Mouse (Mus musculus): ENCODE measurements around the gene Stpg3. TPM values are rescaled to one million over a fixed set of nuclear protein-coding genes. Genes with fewer than 3 reads are reported as not detected.
"Not testable (repeated sequence)": the region's sequence is repeated elsewhere in the genome, so short reads cannot be mapped to it uniquely, and the experiment has no call there.

Stpg3 gene
- not detected for total RNA-seq (2021)
- long read RNA-seq, experiment 1, result 0 reads
- long read RNA-seq, experiment 2, result 0 reads

DNA sequence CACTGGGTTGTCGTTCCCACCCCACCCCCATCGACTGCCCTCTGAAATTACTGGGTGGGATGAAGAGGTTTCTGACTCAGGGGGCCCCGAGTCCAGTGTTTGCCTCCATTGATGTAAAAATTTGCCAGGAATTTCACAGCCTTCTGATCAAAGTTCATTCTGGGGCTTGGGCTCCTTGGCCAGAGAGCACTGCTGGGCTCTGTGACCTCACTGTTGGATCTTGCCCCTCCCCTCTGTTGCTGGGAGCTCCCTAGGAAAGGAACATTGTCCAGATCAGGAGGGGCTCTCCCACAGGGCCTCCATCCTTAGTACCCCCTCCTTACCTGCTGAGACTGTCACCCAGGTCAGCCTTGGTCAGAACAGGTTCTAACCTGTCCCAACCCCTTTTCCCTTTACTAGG is at the start of gene Stpg3:
Gene Stpg3, minus strand, starts transcription at position 194 of the 400 bp plus-strand sequence.
- DNase-seq (ENCODE audit: low spot score), result no peak

DNA sequence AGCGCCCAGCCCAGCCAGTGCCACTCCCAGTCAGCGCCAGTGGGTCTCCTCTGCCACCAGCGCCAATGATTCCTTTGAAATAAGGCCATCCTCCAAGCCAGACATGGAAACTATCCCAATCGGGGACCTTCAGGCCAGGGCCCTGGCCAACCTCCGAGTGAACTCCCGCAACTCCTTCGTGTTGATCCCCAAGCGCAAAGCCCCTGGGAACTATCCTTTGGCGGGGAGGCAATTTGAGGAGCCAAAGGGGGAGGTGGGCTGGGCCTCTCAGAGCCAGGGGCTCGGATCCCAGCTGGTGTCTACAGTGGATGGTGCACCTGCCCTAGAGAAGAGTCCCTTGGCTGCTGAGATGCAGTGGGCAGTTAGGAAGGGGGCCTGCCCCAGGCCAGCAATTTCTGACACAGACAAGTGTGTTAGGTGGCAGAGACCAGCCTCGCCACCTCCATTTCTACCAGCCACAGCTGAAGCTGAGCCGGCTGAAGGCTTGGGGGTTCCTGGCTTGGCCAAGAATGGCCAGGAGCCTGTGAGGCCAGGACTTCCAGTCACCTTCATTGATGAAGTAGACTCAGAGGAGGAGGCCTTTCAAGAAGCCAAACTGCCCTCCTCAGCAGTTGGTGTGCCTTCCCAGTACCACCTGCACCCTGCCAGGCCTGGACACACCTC is 49.3 kb upstream of the Stpg3 start:
- DNase-seq (ENCODE audit: low spot score), result no peak

DNA sequence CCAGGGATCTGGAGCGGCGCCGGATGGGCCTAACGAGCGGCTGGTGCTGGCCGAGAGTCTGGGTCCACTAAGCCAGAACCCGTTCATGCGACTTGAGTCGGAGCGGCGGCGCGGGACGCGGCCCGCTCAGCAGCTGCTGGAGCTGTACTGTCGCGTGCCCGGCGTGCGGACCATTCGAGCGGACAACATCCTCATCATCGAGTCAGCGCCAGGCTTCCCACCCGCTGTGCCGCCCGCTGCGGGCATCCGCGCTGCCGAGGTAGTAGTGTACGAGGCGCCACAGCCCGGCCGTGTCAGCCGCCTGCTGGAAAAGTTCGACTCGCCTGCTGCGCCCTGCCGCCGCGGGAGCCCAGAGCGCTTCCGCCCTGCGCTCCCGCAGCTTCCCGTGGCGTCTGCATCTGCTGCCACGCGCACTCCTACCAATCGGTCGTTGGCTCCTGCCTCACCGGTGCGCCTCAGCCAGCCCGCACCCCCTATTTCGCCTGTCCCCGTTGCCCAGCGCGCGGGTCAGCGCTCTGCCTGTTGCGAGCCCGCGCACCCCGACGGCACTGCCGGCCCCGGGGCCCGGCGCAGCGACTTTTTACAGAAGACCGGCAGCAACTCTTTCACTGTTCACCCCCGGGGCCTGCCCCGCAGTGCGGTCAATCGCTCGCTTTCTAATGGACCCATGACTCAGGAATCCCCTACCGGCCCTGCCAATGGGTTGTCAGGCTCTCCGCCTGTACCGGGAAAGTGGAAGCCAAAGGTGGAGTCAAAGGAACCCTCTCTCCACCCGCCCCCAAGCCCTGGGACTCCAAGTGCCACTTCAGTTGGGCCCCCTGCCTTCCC is 48.6 kb upstream of the Stpg3 start:
- no peak for DNase-seq (ENCODE audit: low spot score)

DNA sequence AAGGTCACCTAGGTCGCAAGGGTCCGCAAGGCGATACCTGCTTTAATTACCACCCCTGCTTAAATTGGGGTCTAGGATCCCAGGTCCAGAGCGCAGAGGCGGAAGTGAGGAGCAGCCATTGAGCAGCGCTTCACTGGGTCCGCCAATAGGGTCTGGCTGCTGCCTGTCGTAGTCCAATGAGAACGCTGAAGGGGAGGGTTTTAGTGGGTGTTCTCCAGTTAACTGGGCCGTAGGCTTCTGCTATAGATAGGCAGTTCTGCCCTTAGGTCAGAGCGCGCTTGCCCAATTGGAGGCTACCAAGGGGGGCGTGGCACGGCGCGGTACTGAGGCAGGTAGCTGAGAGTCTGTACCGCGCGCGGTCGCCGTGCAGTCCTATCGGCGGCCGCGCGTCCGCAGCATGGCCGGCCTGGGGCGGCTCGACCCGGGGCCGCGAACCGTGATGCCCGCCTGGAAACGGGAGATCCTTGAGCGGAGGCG is 47.9 kb upstream of the Stpg3 start, which contains the start of gene Tprn:
Gene Tprn, plus strand, starts transcription at position 328 of the 477 bp plus-strand sequence.
- DNase-seq (ENCODE audit: low spot score), result peak; percentile 97

DNA sequence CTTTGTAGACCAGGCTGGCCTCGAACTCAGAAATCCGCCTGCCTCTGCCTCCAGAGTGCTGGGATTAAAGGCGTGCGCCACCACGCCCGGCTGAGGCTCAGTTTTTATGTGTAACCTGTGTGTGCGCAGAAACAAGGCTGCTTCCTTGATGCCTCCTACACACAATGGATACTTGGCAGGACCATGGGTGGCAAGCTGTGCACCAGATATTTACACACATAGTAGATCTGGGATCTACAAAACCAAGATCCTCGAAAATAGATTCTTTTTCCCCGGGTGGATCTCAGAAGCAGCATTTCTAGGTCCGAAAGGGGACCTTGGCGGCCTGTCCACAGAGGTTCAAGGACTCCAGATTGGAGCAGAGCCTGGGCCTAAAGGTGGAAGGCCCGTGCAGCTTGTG is 47.4 kb upstream of the Stpg3 start:
- DNase-seq (ENCODE audit: low spot score), result no peak

DNA sequence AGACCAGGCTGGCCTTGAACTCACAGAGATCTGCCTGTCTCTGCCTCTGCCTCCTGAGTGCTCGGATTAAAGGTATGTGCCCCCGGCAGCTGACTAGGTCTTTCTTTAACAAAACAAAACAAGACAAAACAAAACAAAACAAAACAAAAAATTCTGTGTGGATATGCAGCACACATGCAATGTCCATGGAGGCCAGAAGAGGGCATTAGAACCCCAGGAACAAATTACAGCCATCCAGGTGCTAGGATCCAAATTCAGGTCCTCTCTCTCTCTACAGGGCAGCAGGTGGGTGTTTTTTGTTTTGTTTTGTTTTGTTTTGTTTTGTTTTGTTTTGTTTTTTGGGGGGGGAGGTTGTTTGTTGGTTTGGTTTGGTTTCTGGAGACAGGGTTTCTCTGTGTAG is 44.5 kb upstream of the Stpg3 start:
- DNase-seq (ENCODE audit: low spot score), result no peak

DNA sequence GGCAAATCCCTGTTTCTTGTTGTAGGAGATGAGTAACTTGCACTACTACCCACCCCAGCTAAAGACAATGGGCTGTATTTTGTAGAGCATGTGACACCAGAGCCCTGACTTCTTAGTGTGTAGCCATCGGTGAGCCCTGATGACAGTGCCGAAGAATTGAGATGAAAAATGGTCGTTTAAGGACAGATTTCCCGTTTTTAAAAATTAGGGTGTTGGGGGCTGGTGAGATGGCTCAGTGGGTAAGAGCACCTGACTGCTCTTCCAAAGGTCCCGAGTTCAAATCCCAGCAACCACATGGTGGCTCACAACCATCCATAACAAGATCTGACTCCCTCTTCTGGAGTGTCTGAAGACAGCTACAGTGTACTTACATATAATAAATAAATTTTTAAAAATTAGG is 42.8 kb upstream of the Stpg3 start:
- not testable (repeated sequence) for DNase-seq (ENCODE audit: low spot score)

DNA sequence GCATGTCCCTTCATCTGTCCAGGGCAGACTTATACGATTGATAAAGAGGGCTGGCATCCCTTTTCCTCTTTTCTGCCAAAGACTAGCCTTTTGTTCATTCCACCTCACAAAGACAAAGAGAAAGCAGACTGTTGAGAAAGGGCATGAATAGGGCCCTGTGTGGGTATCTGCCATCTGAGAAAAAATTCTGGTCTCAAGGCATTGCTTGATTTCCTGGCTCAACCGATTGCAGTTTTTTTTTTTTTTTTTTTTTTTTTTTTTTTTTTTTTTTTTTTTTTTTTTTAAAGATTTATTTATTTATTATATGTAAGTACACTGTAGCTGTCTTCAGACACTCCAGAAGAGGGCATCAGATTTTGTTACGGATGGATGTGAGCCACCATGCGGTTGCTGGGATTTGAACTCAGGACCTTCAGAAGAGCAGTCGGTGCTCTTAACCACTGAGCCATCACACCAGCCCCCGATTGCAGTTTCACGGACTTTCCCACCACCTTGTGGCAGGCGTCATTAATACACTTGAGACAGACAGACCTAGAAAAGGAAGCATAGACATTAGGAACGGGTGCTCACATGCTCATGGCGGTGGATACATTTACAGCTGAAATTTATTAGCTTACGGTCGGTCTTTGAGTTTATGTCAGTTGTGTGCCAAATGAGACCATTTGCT is 42.1 kb upstream of the Stpg3 start:
- not testable (repeated sequence) for DNase-seq (ENCODE audit: low spot score)

DNA sequence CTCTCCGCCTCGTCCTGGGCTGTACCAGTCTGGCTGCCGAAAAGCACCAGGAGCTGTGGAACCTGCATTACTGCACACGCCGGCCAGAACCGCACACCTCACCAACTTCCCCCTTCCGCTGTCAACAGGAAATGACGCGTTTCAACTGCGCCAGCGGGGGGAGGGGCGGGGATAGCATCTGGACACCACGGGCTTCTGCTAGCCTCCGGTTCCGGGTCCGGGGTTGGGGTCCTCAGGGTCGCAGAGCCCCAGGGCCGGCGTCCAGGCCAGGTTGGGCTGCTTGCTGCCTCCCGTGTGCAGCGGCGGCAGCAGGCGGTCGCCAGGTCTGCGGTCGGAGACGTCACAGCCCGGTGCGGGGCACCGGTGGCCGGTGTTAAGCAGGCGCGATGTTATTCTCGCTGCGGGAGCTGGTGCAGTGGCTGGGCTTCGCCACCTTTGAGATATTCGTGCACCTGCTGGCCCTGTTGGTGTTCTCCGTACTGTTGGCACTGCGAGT is 40.9 kb upstream of the Stpg3 start, which contains the start of gene Tmem203:
Gene Tmem203, plus strand, starts transcription at position 156 of the 496 bp plus-strand sequence.
- DNase-seq (ENCODE audit: low spot score), result peak; percentile 85

DNA sequence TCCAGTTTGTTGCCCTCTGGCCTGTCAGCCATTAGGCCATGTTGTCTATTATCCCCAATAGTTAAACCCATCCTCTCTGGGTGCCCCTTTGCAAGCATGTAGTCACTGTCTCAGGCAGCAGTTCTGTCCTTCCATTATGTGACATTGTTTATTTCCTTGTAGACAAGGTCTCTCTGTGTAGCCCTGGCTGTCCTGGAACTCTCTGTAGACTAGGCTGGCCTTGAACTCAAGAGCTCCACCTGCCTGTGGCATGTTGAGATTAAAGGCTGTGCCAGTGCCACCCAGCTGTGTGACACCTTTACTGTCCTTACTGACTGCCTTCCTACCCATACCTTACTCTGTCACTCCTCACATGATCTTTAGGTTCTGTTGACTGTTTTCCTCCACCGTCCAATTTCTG is 37.9 kb upstream of the Stpg3 start:
- DNase-seq (ENCODE audit: low spot score), result no peak

DNA sequence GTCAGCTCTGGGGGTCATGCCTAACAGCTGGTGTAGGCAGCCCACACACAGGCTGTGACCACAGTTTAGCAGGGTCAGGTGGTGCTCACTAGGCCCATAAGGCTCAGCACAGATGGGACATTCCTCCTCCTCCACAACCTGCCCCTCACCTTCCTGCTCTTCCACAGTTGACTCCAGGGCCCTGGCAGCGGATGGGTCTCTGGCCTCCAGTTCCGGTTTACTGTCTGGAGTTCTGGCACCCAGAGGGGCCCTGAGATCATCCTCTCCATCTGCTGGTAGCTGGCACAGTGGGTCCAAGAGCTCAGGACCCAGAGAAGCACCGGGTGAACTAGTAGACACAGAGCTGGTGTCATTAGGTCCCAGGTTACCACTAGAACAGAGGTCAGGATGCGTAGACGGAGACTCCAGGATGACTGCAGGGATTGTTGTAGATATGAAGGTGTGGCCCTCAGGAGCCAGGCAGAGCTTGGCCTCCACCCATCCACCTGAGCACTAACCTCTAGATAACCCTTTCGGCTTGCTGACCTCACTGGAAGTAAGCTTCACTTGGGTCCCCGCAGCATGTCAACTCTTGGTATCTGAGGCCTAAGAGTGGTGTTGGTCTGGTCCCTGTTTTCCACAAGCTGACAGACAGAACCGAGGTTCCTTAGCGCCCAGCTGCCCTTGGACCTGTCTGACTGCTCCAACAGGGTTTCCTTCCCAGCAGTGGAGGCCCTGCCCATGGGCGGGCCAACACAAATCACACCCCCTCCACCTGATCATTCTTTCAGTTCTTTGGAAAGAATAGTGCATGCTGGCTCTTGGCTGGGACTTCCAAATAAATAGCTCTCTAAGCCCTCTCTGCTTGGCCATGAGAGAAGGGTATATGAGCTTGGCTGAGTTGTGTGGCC is 32.0 kb upstream of the Stpg3 start, which contains the start of gene AL732309.1:
Gene AL732309.1, minus strand, starts transcription at position 681 of the 890 bp plus-strand sequence.
- DNase-seq (ENCODE audit: low spot score), result no peak

DNA sequence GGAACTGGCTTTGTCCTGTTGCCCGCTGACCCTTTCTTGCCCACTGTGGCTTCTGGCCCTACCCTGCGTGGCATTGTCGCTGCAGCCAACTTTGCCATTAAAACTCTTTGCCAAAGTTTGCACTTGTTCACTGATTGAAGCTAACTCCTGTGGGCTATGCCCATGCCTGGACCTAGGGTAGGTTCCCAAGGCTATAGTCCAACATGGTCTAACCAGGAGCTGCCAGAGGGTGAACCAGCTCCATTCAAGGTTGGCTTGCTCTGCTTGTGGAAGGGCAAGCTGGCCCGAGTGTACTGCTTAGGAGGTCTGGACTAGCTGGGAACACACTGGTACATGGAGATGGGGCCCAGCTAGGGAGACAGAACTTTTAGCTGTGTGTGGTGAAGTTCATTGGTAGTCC is 29.7 kb upstream of the Stpg3 start:
- DNase-seq (ENCODE audit: low spot score), result no peak

DNA sequence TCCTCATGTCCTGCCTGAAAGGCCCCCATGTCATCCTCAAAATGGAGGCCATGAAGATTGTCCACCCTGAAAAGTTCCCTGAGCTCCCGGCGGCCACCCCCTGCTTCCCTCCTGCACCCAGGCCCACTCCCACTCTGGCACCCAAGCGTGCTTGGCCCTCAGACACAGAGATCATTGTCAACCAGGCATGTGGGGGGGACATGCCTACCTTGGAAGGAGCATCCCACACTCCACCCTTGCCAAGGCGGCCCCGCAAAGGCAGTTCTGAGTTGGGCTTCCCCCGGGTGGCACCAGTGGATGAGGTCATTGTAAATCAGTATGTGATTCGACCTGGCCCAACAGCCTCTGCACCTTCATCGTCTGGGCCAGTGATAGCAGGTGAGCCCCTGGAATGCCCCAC is 28.9 kb upstream of the Stpg3 start:
- DNase-seq (ENCODE audit: low spot score), result no peak

DNA sequence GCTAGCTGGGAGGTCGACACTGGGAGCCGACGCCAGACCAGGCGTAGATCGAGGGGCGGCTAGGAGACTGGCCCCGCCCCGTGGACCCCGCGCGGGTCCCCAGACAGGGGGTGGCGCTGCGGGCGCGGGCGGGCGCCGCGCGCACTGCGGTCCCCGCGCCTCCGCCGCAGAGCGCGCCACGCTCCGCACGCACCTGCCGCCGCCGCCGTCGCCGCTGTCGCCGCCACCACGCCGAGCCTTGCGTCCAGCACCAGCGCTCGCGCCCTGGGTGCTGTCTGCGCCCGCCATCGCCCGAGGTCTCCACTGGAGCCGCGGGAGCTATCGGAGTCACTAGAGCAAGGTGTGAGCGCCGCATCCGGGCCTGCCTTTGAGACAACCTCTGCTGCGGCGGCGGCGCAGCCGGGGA is 27.7 kb upstream of the Stpg3 start, which contains the start of the genes Rnf208 and Cysrt1:
Gene Rnf208, plus strand, starts transcription at position 155 of the 406 bp plus-strand sequence.
Gene Cysrt1, minus strand, starts transcription at position 352 of the 406 bp plus-strand sequence.
- DNase-seq (ENCODE audit: low spot score), result no peak

DNA sequence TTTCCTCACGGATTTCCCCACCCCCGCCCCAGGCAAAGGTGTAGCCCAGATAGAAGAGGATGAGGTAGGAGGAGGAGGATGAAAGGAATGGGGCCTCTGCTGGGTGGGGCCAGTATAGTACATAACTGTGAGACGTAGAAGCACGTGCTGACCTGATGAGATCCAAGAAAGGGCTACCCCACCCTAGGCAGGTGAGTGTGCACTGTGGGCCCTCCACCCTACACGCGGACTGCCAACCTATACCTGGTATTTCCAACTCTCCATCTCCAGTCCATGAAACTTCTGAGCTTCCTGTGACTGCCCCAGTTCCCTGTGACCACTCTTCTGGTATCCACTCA is 27.0 kb upstream of the Stpg3 start:
- no peak for DNase-seq (ENCODE audit: low spot score)

DNA sequence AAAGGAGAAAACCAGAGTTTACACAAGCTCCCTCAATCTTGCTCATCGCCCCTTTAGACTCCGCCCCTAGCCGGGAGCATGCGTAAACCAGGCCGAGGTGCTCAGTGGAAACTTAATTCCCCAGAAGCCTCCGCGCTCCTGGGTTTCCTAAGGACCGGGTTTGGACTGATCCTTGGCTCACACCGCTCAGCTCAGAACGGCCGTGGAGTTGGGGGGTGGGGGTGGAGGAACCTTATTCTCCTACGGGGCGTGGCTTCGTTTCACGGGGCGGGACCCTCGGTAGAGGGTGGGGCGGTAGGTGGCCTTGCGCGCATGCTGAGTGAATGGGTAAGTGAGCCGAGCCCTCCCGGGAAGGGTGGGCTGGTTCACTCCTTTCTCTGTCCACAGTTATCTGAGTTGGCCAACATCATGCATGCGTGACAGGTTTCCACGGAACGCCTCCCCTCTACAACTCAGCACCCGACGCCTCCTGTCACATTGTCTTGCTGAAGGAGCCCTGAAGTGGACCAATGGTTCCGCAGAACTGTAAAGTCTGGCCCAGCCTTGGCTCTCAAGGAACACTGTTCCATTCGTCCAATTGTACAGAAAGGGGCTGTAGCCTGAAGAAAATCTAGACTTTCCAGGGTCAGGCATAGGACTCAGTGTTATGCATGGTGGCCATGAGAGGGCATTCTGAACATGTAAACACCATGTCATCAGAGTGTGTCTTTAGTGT is 26.4 kb upstream of the Stpg3 start:
- peak; percentile 61 for DNase-seq (ENCODE audit: low spot score)

DNA sequence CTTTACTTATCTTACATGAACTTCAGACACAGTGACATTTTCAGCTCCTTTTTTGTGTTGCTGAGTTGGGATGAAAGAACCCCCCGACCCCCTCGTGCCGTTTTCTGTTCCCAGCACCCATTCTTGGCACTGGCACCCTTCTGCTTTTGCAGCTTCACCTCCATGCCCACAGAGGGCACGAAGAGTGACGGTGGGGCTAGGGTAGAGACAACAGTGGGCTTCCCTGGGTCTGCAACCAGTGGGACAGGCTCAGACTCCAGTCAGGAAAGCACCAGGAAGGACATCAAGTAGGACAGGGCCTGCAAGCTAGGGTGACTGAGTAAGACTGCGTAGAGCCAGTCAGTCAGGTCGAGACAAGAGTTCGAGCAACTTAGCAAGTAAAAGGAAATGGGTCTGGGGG is 25.9 kb upstream of the Stpg3 start:
- DNase-seq (ENCODE audit: low spot score), result no peak

DNA sequence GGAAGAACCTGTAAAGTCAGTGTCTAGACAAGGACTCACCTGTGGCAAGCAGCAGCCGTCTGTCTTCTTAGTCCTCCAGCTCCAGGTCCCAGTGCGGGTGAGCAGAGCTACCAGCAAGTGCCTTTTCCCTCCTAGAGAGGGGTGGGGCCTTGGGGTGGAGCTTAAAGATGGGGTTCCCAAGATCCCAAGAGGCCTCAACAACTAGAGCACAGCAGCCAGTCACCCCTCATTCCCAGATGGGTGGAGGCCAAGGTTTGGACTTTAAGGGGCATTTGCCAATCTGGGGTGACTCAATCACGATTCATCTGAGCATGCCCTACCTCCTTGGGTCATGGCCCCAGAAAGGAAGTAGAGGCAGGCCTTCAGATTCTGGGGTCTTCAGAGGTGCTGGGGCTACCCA is 25.3 kb upstream of the Stpg3 start:
- DNase-seq (ENCODE audit: low spot score), result no peak

DNA sequence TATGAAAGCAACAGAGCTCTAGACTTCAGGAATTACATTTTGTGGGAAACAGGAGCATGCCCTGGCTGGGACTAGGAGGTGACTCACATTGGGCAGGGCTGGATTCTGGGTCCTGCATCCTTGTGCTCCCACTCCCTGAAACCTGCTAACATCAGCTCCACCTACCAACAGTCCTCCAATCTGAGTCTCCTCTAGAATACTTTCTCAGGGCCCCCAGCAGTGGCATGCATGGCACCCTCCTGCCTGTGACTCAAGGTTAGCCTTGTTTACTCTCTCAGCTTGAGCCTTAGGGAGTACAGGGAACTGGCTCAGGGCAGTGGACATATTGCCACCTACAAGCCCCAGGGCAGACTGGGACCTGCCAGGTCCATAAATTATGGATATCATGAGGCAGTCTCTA is 23.7 kb upstream of the Stpg3 start:
- no peak for DNase-seq (ENCODE audit: low spot score)

DNA sequence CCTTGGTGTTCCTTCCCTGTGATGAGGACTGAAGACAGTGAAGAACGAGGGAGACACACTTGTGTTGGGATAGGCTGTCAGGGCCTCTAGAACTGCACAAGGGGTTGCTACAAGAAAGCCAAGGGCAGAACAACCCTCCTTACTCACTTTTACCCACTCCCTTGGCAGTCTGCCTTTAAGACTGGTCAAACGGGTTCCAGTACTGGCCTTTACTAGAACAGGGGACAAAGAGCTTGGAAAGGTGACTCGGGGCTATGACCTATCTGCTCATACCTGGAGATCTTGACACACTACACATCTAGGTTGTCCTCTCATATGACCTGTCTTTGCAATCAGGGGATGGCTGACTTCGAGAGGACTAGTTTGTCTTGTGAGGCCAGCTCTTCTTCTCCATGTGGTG is 23.1 kb upstream of the Stpg3 start:
- no peak for DNase-seq (ENCODE audit: low spot score)
